Mouse (Mus musculus): ENCODE measurements around the gene Aifm1. TPM values are rescaled to one million over a fixed set of nuclear protein-coding genes. Genes with fewer than 3 reads are reported as not detected.

The Aifm1 gene
- 36.7 and 40.0 TPM in 2 replicates for polyA plus RNA-seq (2012; rRNA removed)

GRCm38 (mm10) chrX:48513166-48513807 is at the start of gene Aifm1:
Aifm1 (minus strand) TSS chrX:48513563.
- peak; percentile 89 to 94 for DNase-seq
- 8% methylated on average over 45 of the region's 45 CpGs for WGBS
- Histone ChIP-seq H3K27me3 (ENCODE audit: control insufficient read depth, insufficient read depth, low read length) (no peaks in the 10 kb centered on the region), H3K27ac (ENCODE audit: insufficient read depth, low read length) (peak within 1 kb of the TSS; percentile 34; the same call in 1 of the 2 replicates), H3K4me1 (ENCODE audit: control insufficient read depth, insufficient read depth, low read length) (peaks cover 2% of the 10 kb centered on the region; the same call in 1 of the 2 replicates), H3K4me3 (replicated peaks; ENCODE audit: insufficient read depth, low read depth, low read length) (peak within 1 kb of the TSS; percentile 93)
- TF ChIP-seq CTCF (IDR thresholded peaks at IDR 0.05; ENCODE audit: borderline replicate concordance, insufficient read depth, low read depth, low read length): no peak
- TF ChIP-seq POLR2A (IDR thresholded peaks at IDR 0.05; ENCODE audit: borderline replicate concordance, insufficient read depth, low read length): peak; percentile 56

DNA sequence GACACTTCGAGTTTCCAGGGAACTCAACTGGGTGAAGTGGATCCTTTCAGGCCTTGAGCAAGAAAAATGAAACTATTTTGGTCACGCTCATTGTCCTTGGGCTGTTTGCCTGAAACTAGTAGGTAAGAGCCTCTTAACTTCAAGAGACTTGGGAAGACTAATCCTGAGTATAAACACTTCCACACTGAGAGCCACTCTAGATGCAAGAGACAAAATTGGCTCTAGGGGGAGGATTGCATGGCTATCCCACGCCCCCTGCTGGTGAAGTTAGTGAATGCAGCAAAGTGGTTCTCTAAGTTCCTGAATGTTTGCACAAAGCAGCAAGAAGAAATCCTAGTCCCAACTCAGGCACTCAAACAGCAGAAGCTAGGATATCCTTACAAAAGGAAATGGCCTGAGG is 18.8 kb upstream of the Aifm1 start:
- Histone ChIP-seq H3K4me1 (ENCODE audit: control insufficient read depth, insufficient read depth, low read length) (no peaks in the 10 kb centered on the region), H3K27ac (ENCODE audit: insufficient read depth, low read length) (no peak overlapping the region), H3K4me3 (replicated peaks; ENCODE audit: insufficient read depth, low read depth, low read length) (no peak overlapping the region), H3K27me3 (ENCODE audit: control insufficient read depth, insufficient read depth, low read length) (no peaks in the 10 kb centered on the region)
- no peak for TF ChIP-seq POLR2A (IDR thresholded peaks at IDR 0.05; ENCODE audit: borderline replicate concordance, insufficient read depth, low read length)
- TF ChIP-seq CTCF (IDR thresholded peaks at IDR 0.05; ENCODE audit: borderline replicate concordance, insufficient read depth, low read depth, low read length): peak; percentile 78
- 7% methylated on average over 3 of the region's 3 CpGs for WGBS
- peak; percentile 60 to 78 for DNase-seq

DNA sequence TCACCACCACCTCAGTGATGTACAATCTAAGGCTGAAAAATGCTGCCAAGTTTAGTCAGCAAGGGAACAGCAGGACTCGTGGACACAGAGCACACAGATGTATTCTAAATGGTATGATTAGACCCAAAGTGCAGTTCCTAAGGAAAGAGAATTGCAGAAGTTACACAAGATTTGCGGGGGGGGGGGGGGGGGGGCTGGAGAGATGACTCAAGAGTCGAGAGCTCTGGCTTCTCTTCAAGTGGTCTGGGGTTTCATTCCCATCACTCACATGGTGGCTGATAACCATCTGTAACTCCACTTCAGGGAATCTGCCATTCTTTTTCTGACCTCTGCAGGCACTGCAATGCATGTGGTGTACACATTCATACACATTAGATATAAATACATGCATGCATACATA is 13.1 kb upstream of the Aifm1 start:
- H3K4me3 ChIP-seq (replicated peaks; ENCODE audit: insufficient read depth, low read depth, low read length): no peak overlapping the region
- peaks cover 4% of the 10 kb centered on the region for H3K4me1 ChIP-seq (ENCODE audit: control insufficient read depth, insufficient read depth, low read length)
- TF ChIP-seq CTCF (IDR thresholded peaks at IDR 0.05; ENCODE audit: borderline replicate concordance, insufficient read depth, low read depth, low read length): no peak
- TF ChIP-seq POLR2A (IDR thresholded peaks at IDR 0.05; ENCODE audit: borderline replicate concordance, insufficient read depth, low read length): no peak
- DNase-seq: no peak
- H3K27ac ChIP-seq (ENCODE audit: insufficient read depth, low read length): no peak overlapping the region
- H3K27me3 ChIP-seq (ENCODE audit: control insufficient read depth, insufficient read depth, low read length): no peaks in the 10 kb centered on the region
- 10% methylated on average over 1 of the region's 3 CpGs for WGBS

GRCm38 (mm10) chrX:48525866-48526265 is 12.5 kb upstream of the Aifm1 start:
- WGBS: 17% methylated on average over 8 of the region's 8 CpGs
- H3K27ac ChIP-seq (ENCODE audit: insufficient read depth, low read length): peak overlapping the region; percentile 84
- peak; percentile 39 to 65 for DNase-seq
- no peak overlapping the region for H3K4me3 ChIP-seq (replicated peaks; ENCODE audit: insufficient read depth, low read depth, low read length)
- TF ChIP-seq POLR2A (IDR thresholded peaks at IDR 0.05; ENCODE audit: borderline replicate concordance, insufficient read depth, low read length) (no peak), CTCF (IDR thresholded peaks at IDR 0.05; ENCODE audit: borderline replicate concordance, insufficient read depth, low read depth, low read length) (no peak)
- peaks cover 4% of the 10 kb centered on the region for H3K4me1 ChIP-seq (ENCODE audit: control insufficient read depth, insufficient read depth, low read length)
- no peaks in the 10 kb centered on the region for H3K27me3 ChIP-seq (ENCODE audit: control insufficient read depth, insufficient read depth, low read length)

DNA sequence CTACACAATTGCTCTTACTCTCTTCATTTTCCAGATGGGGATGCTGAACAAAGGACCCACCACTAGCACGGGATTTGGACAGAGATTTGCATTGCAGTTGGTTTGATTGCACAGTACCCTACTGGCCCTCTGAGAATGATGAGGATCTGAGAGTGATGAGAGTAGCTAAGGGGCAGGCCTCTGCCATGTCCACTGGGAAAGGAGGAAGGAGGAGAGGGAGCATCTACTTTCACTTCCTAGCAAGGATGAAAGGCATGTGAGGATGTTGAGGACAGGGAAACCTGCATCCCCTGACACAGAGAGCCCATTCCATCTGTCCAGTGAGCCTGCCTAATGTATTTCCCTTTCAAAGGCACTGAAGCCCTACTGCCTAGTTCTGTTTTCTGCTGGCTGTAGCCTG is 12.0 kb upstream of the Aifm1 start:
- Histone ChIP-seq H3K27ac (ENCODE audit: insufficient read depth, low read length) (peak overlapping the region; percentile 84), H3K4me1 (ENCODE audit: control insufficient read depth, insufficient read depth, low read length) (peaks cover 4% of the 10 kb centered on the region), H3K27me3 (ENCODE audit: control insufficient read depth, insufficient read depth, low read length) (no peaks in the 10 kb centered on the region), H3K4me3 (replicated peaks; ENCODE audit: insufficient read depth, low read depth, low read length) (no peak overlapping the region)
- TF ChIP-seq CTCF (IDR thresholded peaks at IDR 0.05; ENCODE audit: borderline replicate concordance, insufficient read depth, low read depth, low read length): no peak
- TF ChIP-seq POLR2A (IDR thresholded peaks at IDR 0.05; ENCODE audit: borderline replicate concordance, insufficient read depth, low read length): no peak
- DNase-seq: no peak
- WGBS: 36% methylated on average over 1 of the region's 1 CpGs

- Histone ChIP-seq H3K27me3 (ENCODE audit: control insufficient read depth, insufficient read depth, low read length) (no peaks in the 10 kb centered on the region), H3K4me3 (replicated peaks; ENCODE audit: insufficient read depth, low read depth, low read length) (no peak overlapping the region), H3K4me1 (ENCODE audit: control insufficient read depth, insufficient read depth, low read length) (peaks cover 4% of the 10 kb centered on the region), H3K27ac (ENCODE audit: insufficient read depth, low read length) (no peak overlapping the region)
- DNase-seq: no peak
- TF ChIP-seq CTCF (IDR thresholded peaks at IDR 0.05; ENCODE audit: borderline replicate concordance, insufficient read depth, low read depth, low read length): no peak
- no peak for TF ChIP-seq POLR2A (IDR thresholded peaks at IDR 0.05; ENCODE audit: borderline replicate concordance, insufficient read depth, low read length)
- WGBS: 54% methylated on average over 3 of the region's 3 CpGs
Measured at GRCm38 (mm10) chrX:48523512-48523911, 10.1 kb upstream of the Aifm1 start.

DNA sequence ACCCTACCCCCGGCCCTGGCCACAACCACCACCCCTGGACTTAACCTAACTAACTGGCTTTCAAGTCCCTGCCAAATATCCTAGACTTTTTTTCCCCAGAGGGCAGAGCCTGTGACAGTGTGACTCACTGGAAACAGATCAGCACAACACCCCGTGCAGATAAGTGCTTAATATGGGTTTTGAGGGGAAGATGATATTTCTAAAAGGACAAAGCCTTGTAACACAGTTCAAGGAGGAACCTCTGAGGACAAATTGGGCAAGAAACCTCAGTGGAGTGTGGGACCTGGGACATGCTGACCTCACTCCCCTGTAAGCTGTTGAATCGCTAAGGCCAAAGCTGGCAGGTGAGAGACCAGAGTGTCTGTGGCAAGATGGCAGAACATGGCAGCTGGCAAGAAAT is 8.3 kb upstream of the Aifm1 start:
- 42% methylated on average over 3 of the region's 3 CpGs for WGBS
- peaks cover 4% of the 10 kb centered on the region for H3K4me1 ChIP-seq (ENCODE audit: control insufficient read depth, insufficient read depth, low read length)
- no peak for DNase-seq
- TF ChIP-seq CTCF (IDR thresholded peaks at IDR 0.05; ENCODE audit: borderline replicate concordance, insufficient read depth, low read depth, low read length): no peak
- no peak for TF ChIP-seq POLR2A (IDR thresholded peaks at IDR 0.05; ENCODE audit: borderline replicate concordance, insufficient read depth, low read length)
- no peak overlapping the region for H3K27ac ChIP-seq (ENCODE audit: insufficient read depth, low read length)
- H3K27me3 ChIP-seq (ENCODE audit: control insufficient read depth, insufficient read depth, low read length): no peaks in the 10 kb centered on the region
- H3K4me3 ChIP-seq (replicated peaks; ENCODE audit: insufficient read depth, low read depth, low read length): no peak overlapping the region

DNA sequence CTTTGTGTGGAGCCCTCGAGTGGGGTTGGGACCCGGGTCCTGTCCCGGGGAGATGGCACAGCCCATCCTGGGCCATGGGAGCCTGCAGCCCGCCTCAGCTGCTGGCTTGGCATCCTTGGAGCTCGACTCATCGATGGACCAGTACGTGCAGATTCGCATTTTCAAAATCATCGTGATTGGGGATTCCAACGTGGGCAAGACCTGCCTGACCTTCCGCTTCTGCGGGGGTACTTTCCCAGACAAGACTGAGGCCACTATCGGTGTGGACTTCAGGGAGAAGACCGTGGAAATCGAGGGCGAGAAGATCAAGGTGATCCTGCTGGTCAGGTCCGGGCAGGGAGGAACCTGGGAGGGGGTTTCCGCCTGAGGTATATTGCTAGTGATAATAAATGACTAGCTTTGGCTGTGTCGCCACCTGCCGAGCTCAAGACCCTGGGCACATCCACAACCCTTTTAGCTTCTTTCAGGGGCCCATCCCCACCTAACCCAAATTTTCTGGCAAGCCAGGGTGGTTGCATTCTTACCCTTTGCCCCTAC is 6.3 kb upstream of the Aifm1 start:
- TF ChIP-seq CTCF (IDR thresholded peaks at IDR 0.05; ENCODE audit: borderline replicate concordance, insufficient read depth, low read depth, low read length) (no peak), POLR2A (IDR thresholded peaks at IDR 0.05; ENCODE audit: borderline replicate concordance, insufficient read depth, low read length) (no peak)
- DNase-seq: peak; percentile 27 to 61
- Histone ChIP-seq H3K4me3 (replicated peaks; ENCODE audit: insufficient read depth, low read depth, low read length) (peak overlapping the region; percentile 70), H3K4me1 (ENCODE audit: control insufficient read depth, insufficient read depth, low read length) (no peaks in the 10 kb centered on the region), H3K27me3 (ENCODE audit: control insufficient read depth, insufficient read depth, low read length) (no peaks in the 10 kb centered on the region), H3K27ac (ENCODE audit: insufficient read depth, low read length) (peak overlapping the region; percentile 49)
- 8% methylated on average over 20 of the region's 20 CpGs for WGBS

Measured in cerebellum, adult 2 months (tissue).